Mouse (Mus musculus) forebrain, embryonic 14.5 days (tissue): Measurements from ENCODE around the gene Abcd1. TPM values are rescaled to one million over a fixed set of nuclear protein-coding genes. Genes with fewer than 3 reads are reported as not detected.
"Not testable (repeated sequence)": the region's sequence is repeated elsewhere in the genome, so short reads cannot be mapped to it uniquely, and the experiment has no call there.

Experiments used
- ATAC-seq: fragments of 200-750 bp; cut with Nextera tagmentation; 2 replicates; pipeline ENCODE4 v1.8.0; 2017; ENCODE audit warnings: mild to moderate bottlenecking, moderate library complexity
- DNase-seq: peaks from one replicate; pipeline ENCODE4 v3.0.0-alpha.2; 2015; ENCODE audit warnings: low spot score
- H3K27ac ChIP-seq: fragments of 300-500 bp; sonication (generic); 2 replicates; pipeline ENCODE4 v1.5.1; 2014; ENCODE audit warnings: low read depth, mild to moderate bottlenecking, control low read depth, low read length, moderate library complexity
- H3K27me3 ChIP-seq: fragments of 300-500 bp; sonication (generic); replicated peaks from 2 replicates; pipeline ENCODE4 v1.6.1; 2014; ENCODE audit warnings: low read length, control low read depth, mixed read lengths; ENCODE audit not compliant: control insufficient read depth, insufficient read depth
- H3K36me3 ChIP-seq: fragments of 300-500 bp; sonication (generic); 2 replicates; pipeline ENCODE4 v1.6.1; 2014; ENCODE audit warnings: low read length, control low read depth; ENCODE audit not compliant: control insufficient read depth, insufficient read depth
- H3K4me1 ChIP-seq: fragments of 300-500 bp; sonication (generic); 2 replicates; pipeline ENCODE4 v1.6.1; 2014; ENCODE audit warnings: antibody characterized with exemption, low read length, control low read depth; ENCODE audit not compliant: control insufficient read depth, insufficient read depth
- H3K4me2 ChIP-seq: fragments of 300-500 bp; sonication (generic); 2 replicates; pipeline ENCODE4 v1.6.1; 2014; ENCODE audit warnings: mild to moderate bottlenecking, control low read depth, low read length
- H3K4me3 ChIP-seq: fragments of 300-500 bp; sonication (generic); 2 replicates; pipeline ENCODE4 v1.5.1; 2014; ENCODE audit warnings: low read depth, low read length, control low read depth
- H3K9ac ChIP-seq: fragments of 300-500 bp; sonication (generic); 2 replicates; pipeline ENCODE4 v1.6.1; 2014; ENCODE audit warnings: mild to moderate bottlenecking, low read length, control low read depth, moderate library complexity
- H3K9me3 ChIP-seq: fragments of 300-500 bp; sonication (generic); replicated peaks from 2 replicates; pipeline ENCODE4 v1.6.1; 2016; ENCODE audit warnings: low read length, control low read depth, mixed read lengths; ENCODE audit not compliant: control insufficient read depth
- WGBS: fragments of 180-500 bp; shearing (Covaris S2); extraction: QIAGEN DNeasy Blood & Tissue Kit; methylation state at CpG from one replicate; pipeline ENCODE4 v1.1.7; 2014; 5-methylcytosine and 5-hydroxymethylcytosine counted together
- polyA plus RNA-seq: library from polyadenylated mRNA; unstranded; fragments of >200 nt; fragmentation: Nextera tagmentation; extraction: Ambion mirVana; gene quantifications from 2 replicates; pipeline ENCODE4 v1.2.1, GENCODE M21; 2014

Abcd1 gene
- polyA plus RNA-seq, 1 experiment from 2014 or later, result 7.3 TPM

DNA sequence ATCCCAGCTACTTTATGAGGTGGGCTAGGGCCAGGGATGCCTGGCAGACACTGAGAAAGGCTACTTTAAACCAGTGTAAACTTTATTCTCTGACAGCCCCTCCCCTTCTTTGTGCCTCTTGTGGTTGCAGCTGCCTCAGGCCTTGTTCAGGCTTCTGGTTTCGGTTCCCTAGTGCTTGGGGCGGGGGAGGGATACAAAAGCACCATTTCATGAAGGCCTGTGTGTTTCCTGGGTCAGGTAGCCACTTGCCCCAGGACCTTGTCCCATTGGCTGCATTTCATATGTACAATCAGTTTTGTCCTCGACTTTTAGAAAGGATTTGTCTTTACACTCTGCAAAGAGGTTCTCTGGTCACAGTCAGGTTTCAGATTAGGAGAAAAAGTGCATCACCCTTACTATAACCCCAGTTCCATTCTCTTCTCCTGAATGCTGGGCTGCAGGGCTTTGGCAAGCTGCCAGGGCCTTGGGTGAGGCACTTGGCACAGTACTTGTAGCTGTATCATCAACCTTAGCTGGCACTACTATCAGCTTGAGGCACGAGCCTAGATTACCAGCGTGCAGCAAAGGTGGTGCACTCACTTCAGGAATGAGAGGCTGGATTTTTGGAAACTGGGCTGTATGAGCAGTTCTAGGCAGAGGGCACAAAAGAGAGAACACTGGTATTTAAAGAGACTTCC is 2.4 kb downstream of the Abcd1 start:
- peak; percentile 23 for DNase-seq
- H3K36me3 ChIP-seq, result no peaks in the 10 kb centered on the region
- H3K4me3 ChIP-seq, result no peak overlapping the region
- no peak overlapping the region for H3K27ac ChIP-seq
- ATAC-seq, result no peak
- no peaks in the 10 kb centered on the region for H3K9me3 ChIP-seq
- 0 out of 2 replicates have a peak overlapping the region, but pooled peaks have one; percentile 17 for H3K9ac ChIP-seq
- peaks cover 10% of the 10 kb centered on the region; the same call in 1 of the 2 replicates for H3K4me1 ChIP-seq
- 41% methylated on average over 5 of the region's 5 CpGs for WGBS
- H3K27me3 ChIP-seq, result no peaks in the 10 kb centered on the region
- peak overlapping the region; percentile 12; the same call in 1 of the 2 replicates for H3K4me2 ChIP-seq

DNA sequence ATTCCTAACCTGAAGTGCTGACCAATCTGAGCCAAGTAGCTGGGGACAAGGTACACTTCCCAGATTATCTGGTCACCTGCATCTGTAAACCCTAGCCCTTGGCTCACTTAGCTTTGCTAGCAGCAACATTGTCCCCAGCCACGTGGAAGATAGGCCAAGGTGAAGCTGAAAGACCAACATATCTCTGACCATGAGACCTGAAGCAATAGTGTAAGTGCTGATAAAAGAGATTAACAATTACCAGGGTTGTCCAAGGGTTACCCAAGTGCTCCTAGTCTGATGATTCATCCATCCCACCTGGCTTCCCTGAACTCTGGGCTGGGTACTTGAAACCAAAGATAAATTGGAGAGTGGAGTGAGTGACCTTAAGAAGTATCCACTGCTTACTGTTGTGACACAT is 14.5 kb downstream of the Abcd1 start:
- Histone ChIP-seq H3K9ac (no peak overlapping the region), H3K4me2 (no peak overlapping the region), H3K27ac (no peak overlapping the region), H3K27me3 (no peaks in the 10 kb centered on the region), H3K9me3 (no peaks in the 10 kb centered on the region), H3K4me1 (no peaks in the 10 kb centered on the region), H3K4me3 (no peak overlapping the region), H3K36me3 (no peaks in the 10 kb centered on the region)
- DNase-seq, result no peak
- ATAC-seq, result no peak
- WGBS, result 42% methylated on average over 1 of the region's 1 CpGs

DNA sequence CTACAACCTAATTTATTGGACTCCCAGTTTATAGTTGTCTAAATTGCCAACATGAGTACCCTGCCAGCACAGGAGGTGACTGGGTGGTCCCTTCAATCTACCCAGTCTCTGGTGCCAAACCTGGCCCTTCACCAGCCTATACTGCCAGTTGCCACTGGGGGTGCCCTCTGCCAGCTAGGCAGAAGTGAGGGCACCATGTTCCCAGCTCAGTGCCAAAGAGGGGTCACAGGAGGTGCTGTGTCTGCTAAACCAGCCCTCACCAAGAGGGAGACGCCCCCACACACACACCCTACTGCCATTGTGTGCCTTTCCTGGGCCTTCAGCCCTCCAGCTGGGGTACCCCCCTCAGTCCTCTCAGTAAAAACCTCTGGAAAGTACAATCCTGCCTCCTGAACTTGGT is 21.8 kb downstream of the Abcd1 start:
- 43% methylated on average over 1 of the region's 1 CpGs for WGBS
- Histone ChIP-seq H3K4me2 (no peak overlapping the region), H3K36me3 (no peaks in the 10 kb centered on the region), H3K9ac (no peak overlapping the region), H3K9me3 (no peaks in the 10 kb centered on the region), H3K4me3 (no peak overlapping the region), H3K27ac (no peak overlapping the region), H3K4me1 (no peaks in the 10 kb centered on the region), H3K27me3 (no peaks in the 10 kb centered on the region)
- ATAC-seq (no peak), DNase-seq (no peak)

DNA sequence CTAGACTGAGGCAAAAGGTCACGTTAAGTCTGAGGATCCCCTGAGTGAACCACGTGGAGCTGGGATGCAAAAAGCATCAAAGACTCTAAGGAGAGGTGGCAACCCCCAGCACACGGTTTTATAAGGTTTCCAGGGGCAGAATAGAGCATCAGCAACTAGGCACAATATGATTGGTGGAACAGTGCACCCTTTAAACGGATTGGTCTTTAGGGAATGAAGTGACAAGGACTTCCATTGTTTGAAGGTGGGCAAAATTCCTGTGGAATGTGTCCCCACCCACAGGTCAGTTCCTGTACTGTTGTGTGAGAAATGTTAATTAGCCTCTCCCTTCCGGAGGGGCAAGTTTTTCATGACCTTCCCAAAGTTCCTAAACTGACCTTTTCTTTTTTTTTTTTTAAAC is 22.8 kb downstream of the Abcd1 start:
- H3K9me3 ChIP-seq, result no peaks in the 10 kb centered on the region
- no peaks in the 10 kb centered on the region for H3K27me3 ChIP-seq
- H3K4me2 ChIP-seq, result no peak overlapping the region
- ATAC-seq, result no peak
- H3K9ac ChIP-seq, result no peak overlapping the region
- H3K36me3 ChIP-seq, result no peaks in the 10 kb centered on the region
- no peaks in the 10 kb centered on the region for H3K4me1 ChIP-seq
- no peak overlapping the region for H3K4me3 ChIP-seq
- no peak for DNase-seq
- 59% methylated on average over 5 of the region's 5 CpGs for WGBS
- H3K27ac ChIP-seq, result no peak overlapping the region

DNA sequence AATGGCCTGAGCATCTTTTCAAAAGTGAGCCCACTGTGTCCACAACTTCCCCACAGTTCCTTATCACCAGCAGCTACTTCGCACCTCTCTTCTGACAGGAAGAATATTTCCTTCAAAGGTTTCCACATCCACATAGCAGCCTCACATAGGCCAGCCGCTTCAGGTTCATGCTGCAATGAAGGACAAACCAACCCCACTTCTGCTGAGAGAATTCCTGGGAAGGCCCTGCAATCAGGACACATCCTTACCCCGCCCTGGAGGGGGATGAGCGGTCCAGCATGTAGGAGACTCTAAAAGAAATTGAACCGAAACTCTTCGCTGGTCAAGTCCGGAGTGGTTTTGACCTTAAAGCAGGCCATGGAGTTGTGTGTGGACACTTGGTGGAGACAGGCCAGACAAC is 23.4 kb downstream of the Abcd1 start:
- H3K27ac ChIP-seq, H3K4me1 ChIP-seq, H3K9ac ChIP-seq, H3K4me2 ChIP-seq, H3K4me3 ChIP-seq, ATAC-seq, H3K36me3 ChIP-seq, H3K27me3 ChIP-seq, DNase-seq, H3K9me3 ChIP-seq: not testable (repeated sequence)
- 95% methylated on average over 7 of the region's 7 CpGs for WGBS

DNA sequence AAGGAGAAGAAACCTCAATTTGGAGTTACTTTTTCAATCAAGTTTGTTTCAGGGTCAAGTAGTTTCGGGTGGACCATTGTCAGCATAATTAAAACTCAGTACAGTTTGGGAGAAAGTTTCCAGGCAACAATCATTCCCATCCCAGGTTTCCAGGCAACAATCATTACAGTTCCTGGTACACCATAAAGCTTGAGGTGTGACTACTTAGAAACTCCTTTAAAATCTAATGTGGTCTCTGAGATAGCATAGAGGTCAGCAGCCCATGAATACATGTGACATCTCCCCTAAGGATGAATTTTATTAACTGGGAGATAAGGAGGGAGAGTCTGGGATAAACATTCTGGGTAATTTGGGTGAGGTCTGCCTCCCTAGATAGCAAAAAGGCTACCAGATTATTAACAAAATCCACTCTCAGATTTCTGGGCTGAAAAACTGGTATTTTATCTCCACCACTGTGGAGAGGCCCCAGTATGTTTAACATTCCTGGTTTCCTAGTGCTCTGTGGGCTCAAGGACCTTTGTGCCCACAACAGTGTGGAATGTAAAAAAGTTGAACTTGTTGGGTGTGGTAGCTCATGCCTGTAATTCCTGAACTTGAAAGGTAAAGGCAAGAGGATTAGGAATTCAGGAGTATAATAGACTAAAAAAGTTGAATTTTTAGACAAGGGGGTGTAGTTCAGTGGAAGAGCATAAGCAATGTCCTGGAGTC is 28.5 kb downstream of the Abcd1 start:
- Histone ChIP-seq H3K27me3 (no peaks in the 10 kb centered on the region), H3K27ac (no peak overlapping the region), H3K9me3 (no peaks in the 10 kb centered on the region), H3K9ac (no peak overlapping the region), H3K4me3 (no peak overlapping the region), H3K36me3 (no peaks in the 10 kb centered on the region), H3K4me1 (no peaks in the 10 kb centered on the region), H3K4me2 (no peak overlapping the region)
- ATAC-seq (no peak), DNase-seq (no peak)
- 88% methylated on average over 1 of the region's 1 CpGs for WGBS

DNA sequence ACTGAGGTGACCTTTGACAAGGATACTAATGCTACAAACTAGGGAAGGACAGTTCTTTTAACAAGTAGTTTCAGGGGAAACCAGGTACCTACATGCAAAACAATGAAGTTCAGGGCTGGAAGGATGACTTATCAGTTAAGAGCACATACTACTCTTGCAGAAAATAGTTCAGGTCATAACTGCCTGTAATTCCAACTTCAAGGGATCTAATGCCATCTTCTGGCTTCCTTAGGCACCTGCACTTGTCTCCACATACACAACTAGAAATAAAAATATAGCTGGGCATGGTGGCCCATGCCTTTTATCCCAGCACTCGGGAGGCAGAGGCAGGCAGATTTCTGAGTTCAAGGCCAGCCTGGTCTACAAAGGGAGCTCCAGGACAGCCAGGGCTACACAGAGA is 32.6 kb downstream of the Abcd1 start:
- ATAC-seq (no peak), DNase-seq (no peak)
- Histone ChIP-seq H3K4me2 (no peak overlapping the region), H3K27me3 (no peaks in the 10 kb centered on the region), H3K27ac (no peak overlapping the region), H3K4me1 (no peaks in the 10 kb centered on the region), H3K9ac (no peak overlapping the region), H3K36me3 (no peaks in the 10 kb centered on the region), H3K4me3 (no peak overlapping the region), H3K9me3 (no peaks in the 10 kb centered on the region)
- WGBS, result 89% methylated on average over 1 of the region's 1 CpGs

DNA sequence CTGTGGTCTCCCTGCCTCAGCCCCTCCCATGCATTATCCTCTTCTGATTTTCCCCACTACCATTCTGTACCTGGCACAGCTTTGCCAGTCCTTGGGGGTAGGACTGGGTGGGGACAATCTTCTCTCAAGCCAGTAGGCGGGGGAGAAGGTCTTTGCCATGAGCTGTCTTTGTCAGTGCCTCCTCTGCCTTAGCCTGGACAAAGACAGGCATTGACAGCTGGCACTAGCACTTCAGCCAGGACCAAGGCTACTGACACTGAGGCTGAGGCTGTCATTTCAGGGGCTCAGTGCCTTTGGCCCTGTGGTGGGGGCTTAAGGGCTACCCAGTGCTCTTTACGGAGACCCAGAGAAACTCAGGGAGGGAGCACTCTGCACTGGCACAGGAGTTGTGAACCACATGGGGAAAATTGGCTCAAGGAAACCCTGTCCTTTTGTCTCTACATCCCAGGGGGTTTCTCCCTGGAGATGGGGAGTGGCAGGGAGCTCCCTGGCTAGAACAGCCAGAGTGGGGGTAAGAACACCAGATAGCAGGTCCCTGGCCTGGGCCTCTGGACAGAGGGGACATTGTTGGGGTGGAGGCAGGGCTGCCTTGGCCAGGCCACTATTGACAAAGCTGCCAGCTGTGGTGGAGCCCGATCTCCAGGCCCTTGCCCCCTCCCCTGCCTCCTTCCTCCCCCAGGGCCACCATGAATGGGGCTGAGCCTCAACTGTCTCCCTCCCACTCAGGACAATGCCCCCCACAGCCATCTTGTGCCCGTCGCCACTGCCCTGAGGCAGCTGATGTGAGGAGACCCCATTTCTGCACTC is 40.1 kb downstream of the Abcd1 start, which contains the start of gene Plxnb3:
Gene Plxnb3 (plus strand): TSS at position 757 of the 807 bp plus-strand sequence.
- Histone ChIP-seq H3K4me3 (no peak within 1 kb of the TSS), H3K4me1 (no peaks in the 10 kb centered on the region), H3K27me3 (no peaks in the 10 kb centered on the region), H3K27ac (no peak within 1 kb of the TSS), H3K36me3 (no peaks in the 10 kb centered on the region), H3K9ac (no peak within 1 kb of the TSS), H3K4me2 (no peak within 1 kb of the TSS), H3K9me3 (no peaks in the 10 kb centered on the region)
- ATAC-seq (no peak), DNase-seq (no peak)
- WGBS, result 70% methylated on average over 5 of the region's 5 CpGs
